Mouse (Mus musculus) ovary, postnatal 36 days (tissue): ENCODE results near the gene Dapp1.

ENCODE experiments used
- DNase-seq: peaks from one replicate; pipeline ENCODE4 v3.0.0; 2022; ENCODE audit warnings: low spot score, mixed read lengths

Dapp1 gene

DNA sequence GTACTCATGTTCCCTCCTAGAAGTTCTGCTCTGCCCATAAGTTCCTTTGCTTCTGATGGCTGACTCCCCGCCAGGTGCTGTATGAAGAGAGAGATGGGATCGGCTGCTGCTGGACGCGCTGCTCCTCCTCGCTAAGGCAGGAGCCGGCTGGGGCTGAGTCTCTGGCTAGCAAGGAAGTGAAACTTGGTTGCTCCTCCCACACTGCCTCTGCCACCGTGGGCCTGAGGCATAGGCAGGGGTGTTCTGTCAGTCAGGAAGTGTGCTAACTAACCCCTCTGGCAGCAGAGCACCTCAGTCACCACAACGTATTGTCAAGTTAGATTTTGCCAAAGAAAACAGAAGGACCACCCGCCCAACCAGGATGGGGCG, at the start of gene Dapp1:
TSS of gene Dapp1 (minus strand) at position 164 of the 369 bp plus-strand sequence.
- DNase-seq = peak; percentile 67

DNA sequence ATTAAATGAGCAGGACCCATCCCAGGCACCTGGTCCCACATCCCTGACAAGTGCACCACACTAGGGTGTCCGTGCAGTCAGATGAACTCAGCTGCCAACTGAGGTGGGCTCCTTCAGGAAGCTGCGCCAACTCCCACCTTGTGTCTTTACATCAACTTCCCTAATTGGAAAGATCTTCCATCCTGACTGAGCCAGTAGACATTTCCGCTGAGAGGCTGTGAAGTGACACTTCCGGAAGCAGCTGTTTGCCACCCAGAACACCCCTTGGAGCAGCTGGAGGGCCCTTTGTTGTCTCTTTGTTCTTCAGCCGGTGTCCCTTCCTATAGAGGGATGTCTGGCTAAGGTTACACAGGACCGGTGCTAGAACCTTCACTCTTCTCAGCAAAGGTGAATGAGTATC, 49.2 kb upstream of the Dapp1 start:
- no peak for DNase-seq

DNA sequence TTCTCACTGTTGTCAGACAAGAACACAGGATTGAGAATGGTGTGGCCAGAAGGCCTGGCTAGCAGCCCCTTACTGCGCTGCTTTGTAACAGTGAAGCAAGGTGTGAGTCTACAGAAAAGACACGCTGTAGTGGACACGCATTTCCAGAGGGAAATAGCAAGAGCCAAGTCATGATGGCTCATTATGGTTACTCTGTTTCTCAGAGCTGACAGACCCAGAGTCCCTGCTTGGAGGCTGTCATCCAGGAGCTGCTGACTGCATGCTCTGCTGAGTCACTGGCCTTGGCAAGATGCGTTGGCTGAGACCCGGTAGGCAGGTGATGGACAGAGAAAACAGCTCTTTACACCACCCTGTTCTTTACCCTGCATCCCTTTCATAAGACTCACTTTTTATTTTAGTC, 48.0 kb upstream of the Dapp1 start:
- peak; percentile 15 for DNase-seq

DNA sequence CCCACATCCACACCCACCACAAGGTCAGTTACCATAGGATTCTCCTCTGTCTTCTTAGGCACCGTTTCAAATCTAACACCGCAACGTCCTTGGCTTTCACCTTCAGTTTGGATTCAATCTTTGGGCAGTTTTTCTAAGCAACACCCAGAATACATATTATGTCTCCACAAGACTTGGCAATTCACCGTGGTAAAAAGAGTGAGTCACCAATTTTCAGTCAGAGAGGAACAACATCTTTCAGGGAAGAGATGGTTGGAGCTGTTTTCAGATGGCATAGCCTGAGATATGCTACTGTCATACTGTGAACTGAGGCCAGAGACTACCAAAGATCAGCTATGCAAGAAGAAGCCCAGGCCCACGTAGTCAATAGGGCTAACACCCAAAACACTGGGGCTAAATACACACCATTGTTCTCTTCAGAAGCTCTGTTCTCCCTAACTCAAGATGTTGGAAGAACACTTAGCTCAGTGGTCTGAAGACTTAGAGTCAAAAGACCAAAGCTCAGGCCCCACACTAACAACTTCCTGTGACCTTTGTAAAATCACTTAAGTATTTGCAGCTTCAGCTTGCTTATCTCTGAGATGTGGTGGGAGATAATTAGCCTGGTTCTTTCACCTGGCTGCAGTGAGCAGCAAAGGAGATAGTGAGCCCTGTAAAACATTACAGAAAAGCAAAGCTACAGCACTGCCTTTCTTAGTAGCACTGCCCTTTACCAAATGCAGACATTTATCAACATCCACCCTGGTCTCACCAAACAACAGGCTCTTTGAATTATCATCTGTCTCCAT, 46.4 kb upstream of the Dapp1 start:
- DNase-seq = no peak

DNA sequence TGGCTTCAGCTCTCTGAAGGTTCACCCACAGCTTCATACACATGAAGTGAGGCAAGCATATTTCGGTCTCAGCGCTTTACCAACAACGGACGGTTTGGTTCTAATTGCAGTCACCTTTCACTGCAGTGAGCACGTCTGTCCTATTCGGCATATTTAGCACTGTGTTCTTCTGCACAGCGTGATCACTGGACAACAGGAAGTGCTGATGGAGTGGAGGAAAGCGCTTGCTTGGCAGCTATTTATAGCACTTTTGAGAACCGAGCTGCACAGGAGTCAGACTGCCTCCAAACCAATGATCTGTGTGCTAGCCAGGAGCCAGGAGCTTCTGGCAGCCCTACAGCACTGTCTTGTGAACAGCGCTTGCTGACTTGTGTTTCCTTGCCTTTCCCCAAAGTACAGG, 44.9 kb upstream of the Dapp1 start:
- DNase-seq = no peak

DNA sequence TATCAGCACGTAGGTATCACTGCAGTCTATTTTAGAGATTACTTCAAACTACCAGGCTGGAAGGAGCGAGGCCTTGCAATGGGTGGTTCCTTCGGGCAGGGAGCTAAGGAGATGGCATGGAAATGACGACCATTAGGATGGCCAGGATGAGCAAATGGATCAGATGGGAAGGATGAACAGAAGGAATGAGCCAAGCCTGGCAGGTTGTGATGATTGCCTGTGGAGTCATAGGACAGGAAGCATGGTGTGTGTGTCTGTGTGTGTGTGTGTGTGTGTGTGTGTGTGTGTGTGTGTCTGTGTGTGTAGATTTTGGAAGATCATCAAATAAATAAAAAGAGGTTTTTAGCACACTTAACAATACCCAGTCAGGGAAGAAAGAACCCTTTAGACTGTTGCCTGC, 41.3 kb upstream of the Dapp1 start:
- DNase-seq = no peak

DNA sequence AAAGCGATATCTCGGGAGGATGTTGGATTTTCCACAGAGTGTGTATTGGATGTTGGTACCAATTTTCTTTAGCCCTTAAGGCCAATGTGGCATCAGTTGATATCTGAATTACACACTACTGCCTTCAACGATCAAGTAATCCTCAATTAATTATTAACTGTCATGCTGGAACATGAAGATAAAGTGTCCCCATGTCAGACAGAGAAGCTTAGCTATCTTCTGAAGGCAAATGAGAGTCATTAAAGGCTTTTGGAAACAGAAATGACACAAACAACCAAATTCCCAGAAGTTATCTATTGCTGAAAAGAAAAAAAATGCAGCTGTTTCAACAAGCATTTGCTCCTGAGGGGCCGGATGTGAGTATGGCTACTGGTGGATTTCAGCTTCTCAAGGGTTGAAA, 40.7 kb upstream of the Dapp1 start:
- no peak for DNase-seq

DNA sequence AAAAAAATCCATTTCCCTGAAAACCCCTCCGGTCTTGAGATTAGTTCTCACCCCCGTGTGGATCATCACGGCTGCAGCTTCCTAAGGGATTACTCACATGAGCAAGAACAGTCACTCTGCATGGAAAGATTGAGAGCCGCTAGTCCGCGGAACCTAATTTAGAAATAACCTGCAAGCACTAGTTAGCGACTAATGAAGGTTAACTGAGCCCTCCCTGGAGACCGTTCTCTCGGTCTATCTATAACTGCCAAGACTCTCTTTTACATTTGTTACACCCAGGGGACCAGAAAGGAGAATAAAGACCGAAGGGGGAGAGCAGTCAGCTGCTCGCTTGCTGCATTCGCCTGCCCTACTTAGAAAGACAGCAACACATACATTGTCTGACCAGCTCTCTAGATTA, 35.5 kb upstream of the Dapp1 start:
- no peak for DNase-seq

DNA sequence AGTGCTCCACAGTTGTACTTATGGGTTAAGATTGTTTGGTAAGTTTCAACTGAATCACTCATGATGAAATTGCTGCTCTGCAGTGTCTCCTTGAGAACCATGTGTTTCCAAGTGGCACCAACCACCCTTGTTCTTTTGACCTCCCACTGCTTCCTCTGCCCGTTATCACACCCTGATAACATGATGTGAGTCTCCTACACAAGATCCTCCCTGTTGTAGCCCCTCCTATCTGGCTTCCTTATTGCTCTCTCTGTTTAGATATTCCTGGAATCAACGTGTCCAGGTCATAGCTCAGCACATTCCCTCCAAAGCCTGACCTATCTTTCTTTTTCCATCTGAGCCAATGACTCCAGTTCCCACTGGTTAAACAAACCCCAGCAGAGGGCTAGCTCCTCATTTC, 33.4 kb upstream of the Dapp1 start:
- DNase-seq = no peak

DNA sequence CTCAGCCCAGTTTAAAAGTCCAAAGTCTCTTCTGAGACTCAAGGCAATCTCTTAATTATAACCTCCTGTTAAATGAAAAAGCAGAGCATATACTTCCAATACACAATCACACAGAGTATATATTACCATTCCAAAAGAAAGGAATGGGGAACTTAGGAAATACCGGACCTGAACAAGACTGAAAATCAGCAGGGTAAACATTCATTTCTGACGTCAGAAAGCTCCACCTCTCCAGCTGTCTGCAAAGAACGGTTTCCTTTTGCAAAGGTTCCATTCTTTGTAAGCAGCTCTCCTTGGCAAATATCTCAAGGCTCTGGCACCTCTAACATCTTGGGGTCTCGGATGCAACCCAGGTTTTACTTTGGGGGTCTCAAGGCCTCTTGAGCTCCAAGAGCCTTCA, 31.0 kb upstream of the Dapp1 start:
- no peak for DNase-seq

DNA sequence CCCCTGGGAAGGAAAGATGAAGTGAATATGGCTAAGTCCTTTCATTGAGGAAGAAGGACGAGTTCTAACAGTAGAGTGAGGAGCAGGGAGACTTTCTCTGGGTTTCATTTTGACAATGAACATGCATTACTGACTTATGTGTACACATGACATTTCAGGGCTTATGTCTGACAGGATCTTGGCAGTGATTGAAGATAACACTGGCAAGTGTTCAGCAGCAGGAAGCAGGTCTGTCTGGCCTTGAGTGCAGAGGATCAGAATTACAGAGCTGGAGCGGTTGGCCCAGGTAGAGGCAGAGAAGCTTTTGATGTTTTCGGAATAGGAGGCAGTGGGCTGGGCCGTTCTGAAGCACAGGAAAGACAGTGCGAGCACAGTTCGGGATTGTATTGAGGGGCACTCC, 26.8 kb upstream of the Dapp1 start:
- DNase-seq = no peak

DNA sequence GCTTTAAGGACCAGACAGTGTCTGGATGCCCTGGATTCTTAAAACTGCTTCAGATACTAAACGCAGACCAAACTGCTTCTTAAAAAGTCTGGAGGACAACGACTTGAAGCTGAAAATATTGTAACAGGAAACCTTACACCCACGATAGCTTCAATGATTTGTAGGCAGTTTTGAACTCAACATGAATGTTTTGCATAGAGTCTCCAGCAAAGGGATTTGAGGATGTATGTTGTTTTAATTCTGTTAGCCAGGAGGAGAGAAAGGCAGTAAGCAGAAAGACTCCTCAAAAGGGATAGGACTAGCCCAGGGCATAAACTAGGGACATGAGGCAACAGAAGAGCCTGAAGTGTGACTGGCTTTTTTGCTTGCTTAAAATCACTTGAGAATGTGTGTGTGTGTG, 25.6 kb upstream of the Dapp1 start:
- DNase-seq = no peak

DNA sequence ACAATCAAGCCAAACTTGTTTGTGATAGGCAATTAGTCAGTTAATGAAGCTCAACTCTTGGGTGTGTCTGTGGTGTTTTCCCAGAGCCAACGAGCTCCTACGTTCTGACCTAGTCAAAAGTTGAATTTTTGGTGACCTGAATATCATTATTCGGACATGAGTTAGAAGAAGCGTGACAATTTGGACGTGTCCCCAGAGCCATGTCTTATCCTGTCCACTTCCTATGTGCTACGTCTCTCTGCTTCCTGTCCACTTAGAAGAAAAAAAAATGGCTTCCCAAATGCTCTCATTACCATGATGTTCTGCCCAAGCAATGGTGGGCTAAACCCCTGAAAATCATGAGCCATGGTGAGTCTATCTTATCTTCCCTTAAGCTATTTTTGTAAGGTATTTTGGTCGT, 21.9 kb upstream of the Dapp1 start:
- no peak for DNase-seq

DNA sequence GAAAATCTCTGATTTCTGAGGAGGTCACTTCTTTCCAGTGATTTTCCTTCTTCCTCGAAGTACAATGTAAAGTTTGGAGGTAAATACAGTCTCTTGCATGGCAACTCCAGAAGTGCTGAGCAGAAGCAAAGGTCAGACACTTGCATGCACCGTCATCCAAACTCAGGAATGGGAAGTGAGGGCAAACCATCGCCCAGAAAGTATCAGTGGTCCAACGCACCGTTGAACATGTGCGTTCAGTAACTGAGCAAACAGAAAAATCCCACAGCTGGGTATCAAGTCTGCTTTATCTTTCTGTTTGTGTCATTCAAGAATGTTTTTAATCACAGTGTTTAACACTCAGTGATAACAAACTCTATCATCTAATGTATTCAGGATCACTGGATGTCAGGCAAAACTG, 21.2 kb upstream of the Dapp1 start:
- no peak for DNase-seq

DNA sequence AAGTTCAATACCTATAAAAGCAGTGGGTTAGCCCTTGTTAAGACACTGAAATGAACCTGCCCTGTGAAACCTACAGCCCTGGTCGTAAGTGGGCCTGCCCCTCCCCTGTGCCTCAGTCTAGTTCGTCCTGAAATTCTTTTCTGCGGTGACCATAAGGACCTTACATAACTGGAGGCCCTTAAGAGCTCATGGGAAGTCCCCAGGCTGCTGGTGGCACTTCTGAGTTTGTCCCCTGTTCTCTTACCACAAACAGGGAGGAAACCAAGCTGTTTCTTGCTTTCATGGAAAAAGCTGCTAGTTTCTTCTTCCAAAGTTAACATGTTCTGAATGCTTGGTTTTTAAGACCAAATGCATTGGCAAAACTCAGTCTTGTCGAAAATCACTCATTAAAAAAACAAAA, 20.5 kb upstream of the Dapp1 start:
- no peak for DNase-seq

DNA sequence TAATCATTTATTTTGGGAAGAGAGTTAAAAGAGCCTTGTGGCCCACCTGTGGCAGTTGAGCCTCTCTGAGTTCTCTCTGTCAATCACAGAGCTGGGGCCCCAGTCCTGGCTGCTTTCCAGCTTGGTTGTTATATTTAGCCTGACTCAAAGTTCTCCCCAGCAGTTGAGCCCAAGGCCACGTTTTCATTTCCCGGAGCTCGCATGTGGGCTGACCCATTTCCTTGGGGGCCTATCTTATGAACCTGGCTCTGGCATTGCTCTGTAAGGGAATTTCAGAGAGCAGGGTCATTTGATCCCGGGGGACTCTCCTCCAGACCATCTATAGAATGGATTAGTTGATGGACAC, 19.4 kb upstream of the Dapp1 start:
- DNase-seq = no peak

DNA sequence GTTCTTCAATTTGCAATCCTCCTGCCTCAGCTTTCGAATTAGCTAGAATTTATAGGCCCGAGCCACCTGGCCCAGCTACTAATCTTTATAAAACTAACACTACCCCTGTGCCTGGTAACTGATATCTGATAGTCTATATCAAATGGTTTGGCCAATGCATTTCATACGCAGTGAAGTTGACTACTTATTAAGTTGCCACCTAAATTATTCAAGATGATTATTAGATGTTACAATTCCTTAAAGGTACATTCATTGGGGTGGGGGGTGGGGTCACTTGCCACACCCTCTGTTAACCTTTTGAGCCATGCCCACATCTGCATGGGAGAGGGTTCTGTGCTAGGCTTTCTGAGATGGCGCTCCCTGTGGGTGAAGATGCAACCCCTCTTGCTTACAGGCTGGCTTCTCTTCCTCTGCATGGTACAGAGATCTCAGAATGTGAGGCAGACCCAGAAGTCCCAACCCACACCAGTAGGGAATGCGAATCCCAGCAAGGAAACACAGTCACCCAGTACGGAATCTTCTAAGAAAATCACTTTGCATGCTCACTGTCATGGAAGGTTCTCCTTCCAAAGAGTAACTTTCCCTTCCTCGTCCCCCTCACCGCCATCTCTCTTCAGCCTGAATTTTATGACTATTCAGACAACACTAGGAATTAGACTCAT, 18.8 kb upstream of the Dapp1 start:
- DNase-seq = no peak

DNA sequence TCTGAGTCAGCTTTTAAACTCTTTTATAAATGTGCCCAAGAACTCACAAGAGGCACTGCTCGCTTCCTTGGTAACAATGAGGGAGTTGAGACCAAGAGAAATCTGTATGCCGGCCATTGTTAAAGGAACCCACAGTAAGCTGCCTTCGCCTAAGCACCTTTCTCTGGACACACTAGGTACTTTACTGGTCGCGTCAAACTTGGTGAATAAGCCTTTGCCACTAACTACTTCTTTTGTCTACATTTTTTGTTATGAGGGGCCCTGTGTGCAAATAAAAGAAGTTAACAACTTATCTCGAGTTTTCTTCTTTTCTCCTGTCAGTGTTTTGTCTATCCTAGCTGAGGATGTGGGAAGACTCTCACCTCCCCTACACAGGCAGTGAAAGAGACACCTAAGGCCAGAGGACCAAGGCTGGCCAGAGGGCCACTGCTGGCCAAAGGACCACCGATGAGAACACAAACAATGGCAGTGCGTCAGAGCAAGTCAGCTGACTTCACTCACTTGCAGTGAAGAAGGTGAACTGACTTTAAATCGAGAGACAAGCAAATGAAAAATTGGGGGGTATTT, 18.0 kb upstream of the Dapp1 start:
- no peak for DNase-seq

DNA sequence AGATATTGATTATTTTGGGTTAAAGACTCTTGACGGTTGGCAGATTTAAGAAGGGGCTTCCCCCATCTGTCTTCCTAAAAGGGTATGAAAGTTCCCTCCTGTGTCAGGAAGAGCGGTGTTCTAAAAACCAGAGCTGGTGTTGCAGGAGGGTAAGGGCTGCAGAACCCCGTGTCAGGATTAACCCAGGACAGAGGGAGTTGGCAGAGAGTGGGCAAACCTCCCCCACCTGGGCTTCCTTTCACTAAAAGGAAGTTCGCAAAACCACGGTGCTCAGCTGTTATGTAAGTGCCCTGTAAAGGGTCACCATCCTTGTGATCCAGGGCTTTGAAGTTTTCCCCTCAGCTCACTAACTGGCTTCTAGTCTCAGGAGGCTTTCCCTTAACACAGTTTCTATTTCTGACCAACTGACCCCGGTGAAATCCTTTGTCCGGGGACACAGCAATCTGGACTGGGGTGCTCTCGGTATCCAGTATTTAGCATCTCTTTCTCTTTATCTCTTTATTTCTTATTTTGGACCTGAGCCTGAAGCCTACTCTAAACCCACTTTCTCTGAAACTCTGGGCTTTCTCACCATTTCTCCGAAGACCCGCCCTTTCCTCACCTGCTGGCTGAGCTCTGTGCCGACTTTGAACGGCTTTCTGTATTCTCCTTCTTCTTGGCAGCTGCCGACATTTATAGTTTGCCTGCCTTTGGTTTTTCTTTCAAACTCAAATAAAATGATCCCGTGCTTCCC, 17.3 kb upstream of the Dapp1 start:
- no peak for DNase-seq

DNA sequence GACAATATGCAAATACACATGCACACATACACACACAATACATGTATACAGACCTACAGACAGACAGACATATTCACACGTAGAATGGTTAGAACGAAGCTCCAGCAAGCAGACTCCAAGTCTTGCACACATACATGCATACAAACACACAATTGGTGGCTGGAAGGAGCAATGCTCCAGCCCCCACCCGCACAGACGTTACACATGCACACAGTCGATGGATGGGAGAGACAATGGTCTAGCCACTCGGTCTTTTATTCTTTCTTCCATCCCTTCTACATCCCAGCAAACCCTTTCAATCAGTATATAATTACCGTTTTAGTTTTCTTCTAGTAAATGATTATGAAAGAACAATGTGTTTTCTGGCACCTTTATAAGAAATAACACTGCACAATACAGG, 14.1 kb upstream of the Dapp1 start:
- no peak for DNase-seq

DNA sequence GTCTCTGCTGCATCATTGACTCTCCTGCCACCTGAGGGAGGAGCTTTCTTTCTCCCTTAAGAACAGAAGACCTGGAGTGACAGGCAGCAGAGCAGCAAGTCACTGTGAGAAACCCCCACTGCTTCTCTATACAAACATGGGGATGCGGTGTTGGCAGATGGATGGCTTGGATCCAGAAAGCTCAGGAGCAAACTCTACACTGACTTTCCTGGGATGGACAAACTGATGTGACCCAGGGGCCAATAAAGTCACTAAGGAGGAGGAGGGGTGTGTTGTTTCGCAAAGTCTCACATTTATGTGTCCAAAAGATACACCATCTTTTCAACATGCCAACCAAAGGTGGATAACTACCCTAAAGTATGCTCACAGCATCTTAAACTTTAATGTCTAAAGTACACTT, 12.9 kb upstream of the Dapp1 start:
- no peak for DNase-seq

DNA sequence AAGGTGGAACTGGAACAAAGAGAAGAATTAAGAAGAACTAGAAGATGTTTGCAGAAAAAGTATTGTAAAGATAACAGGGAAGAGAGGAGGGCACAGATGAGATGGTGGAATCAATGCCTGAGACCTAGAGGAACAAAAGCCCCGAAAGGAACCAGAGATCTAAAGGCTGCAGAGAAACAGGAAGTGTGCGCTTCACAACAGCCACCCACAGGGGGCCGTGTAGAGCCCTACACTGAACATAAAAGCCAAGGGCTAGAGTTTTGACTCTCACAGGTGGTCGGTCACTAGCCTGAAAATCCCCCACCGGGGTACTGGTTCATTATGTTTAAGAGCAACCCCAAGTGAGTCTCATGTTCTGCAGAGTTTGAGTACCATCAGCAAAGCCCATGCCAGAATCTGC, 11.0 kb upstream of the Dapp1 start:
- DNase-seq = no peak

DNA sequence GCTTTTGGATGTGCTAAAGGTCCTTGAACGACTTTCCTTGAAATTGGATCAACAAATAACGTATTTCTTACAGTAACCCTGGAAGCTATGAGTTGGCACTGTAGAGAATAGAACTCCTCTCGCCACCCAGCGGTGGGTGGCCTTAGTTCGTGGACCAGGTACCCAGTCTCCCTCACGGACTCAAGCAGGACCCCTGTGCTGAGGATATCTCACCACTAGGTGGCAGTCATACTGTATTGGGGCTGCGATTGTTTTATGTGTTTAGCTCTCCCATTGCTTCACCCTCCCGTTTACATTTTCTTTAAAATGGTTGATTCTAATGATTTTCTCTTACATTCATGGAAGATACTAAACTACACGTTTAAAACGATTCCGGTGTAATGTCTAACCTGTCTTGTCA, 9.8 kb upstream of the Dapp1 start:
- DNase-seq = peak; percentile 84
